Mouse (Mus musculus) neural tube, embryonic 11.5 days (tissue): ENCODE results near the gene Sgip1. TPM values are rescaled to one million over a fixed set of nuclear protein-coding genes. Genes with fewer than 3 reads are reported as not detected.

Experiments
- ATAC-seq: fragments of 200-750 bp; cut with Nextera tagmentation; 2 replicates; pipeline ENCODE4 v1.8.0; 2017; ENCODE audit warnings: moderate number of reproducible peaks, mild to moderate bottlenecking, moderate TSS enrichment, moderate library complexity; ENCODE audit not compliant: insufficient read depth, low FRiP score, low TSS enrichment
- DNase-seq: peaks from one replicate; pipeline ENCODE4 v3.0.0-alpha.2; 2015; ENCODE audit warnings: low spot score
- H3K27ac ChIP-seq: fragments of 300-500 bp; sonication (generic); 2 replicates; pipeline ENCODE4 v1.5.1; 2014; ENCODE audit warnings: low read depth, mild to moderate bottlenecking, low read length
- H3K27me3 ChIP-seq: fragments of 300-500 bp; sonication (generic); 2 replicates; pipeline ENCODE4 v1.6.1; 2014; ENCODE audit warnings: mild to moderate bottlenecking, low read length, mixed read lengths; ENCODE audit not compliant: control insufficient read depth, insufficient read depth
- H3K36me3 ChIP-seq: fragments of 300-500 bp; sonication (generic); 2 replicates; pipeline ENCODE4 v1.6.1; 2014; ENCODE audit warnings: mild to moderate bottlenecking, low read length, moderate library complexity, mixed read lengths; ENCODE audit not compliant: control insufficient read depth, insufficient read depth
- H3K4me1 ChIP-seq: fragments of 300-500 bp; sonication (generic); 2 replicates; pipeline ENCODE4 v1.6.1; 2014; ENCODE audit warnings: low read length, mixed read lengths; ENCODE audit not compliant: control insufficient read depth, insufficient read depth
- H3K4me2 ChIP-seq: fragments of 300-500 bp; sonication (generic); 2 replicates; pipeline ENCODE4 v1.6.1; 2014; ENCODE audit warnings: low read depth, mild to moderate bottlenecking, moderate library complexity
- H3K4me3 ChIP-seq: fragments of 300-500 bp; sonication (generic); 2 replicates; pipeline ENCODE4 v1.5.1; 2014; ENCODE audit warnings: low read depth, low read length
- H3K9ac ChIP-seq: fragments of 300-500 bp; sonication (generic); 2 replicates; pipeline ENCODE4 v1.6.1; 2014; ENCODE audit warnings: mild to moderate bottlenecking, low read length
- H3K9me3 ChIP-seq: fragments of 300-500 bp; sonication (generic); 2 replicates; pipeline ENCODE4 v1.6.1; 2016; ENCODE audit warnings: low read length; ENCODE audit not compliant: control insufficient read depth
- WGBS: fragments of 180-500 bp; shearing (Covaris S2); extraction: QIAGEN DNeasy Blood & Tissue Kit; methylation state at CpG from one replicate; pipeline ENCODE4 v1.1.7; 2014; 5-methylcytosine and 5-hydroxymethylcytosine counted together
- polyA plus RNA-seq: library from polyadenylated mRNA; unstranded; fragments of >200 nt; fragmentation: Nextera tagmentation; extraction: Ambion mirVana; gene quantifications from 2 replicates; pipeline ENCODE4 v1.2.1, GENCODE M21; 2014

Gene Sgip1
- polyA plus RNA-seq, 1 experiment from 2014 or later, result 20.0 TPM

GRCm38 (mm10) chr4:102840956-102841729, 100.0 kb downstream of the Sgip1 start:
- H3K27ac ChIP-seq, result no peak overlapping the region
- WGBS, result 87% methylated on average over 11 of the region's 11 CpGs
- no peak for ATAC-seq
- no peak overlapping the region for H3K4me3 ChIP-seq
- DNase-seq, result no peak
- H3K27me3 ChIP-seq, result no peaks in the 10 kb centered on the region
- H3K4me2 ChIP-seq, result no peak overlapping the region
- no peaks in the 10 kb centered on the region for H3K4me1 ChIP-seq
- H3K36me3 ChIP-seq, result no peaks in the 10 kb centered on the region
- no peak overlapping the region for H3K9ac ChIP-seq
- H3K9me3 ChIP-seq, result no peaks in the 10 kb centered on the region

- Histone ChIP-seq H3K27ac (no peak overlapping the region), H3K9ac (no peak overlapping the region), H3K4me2 (no peak overlapping the region), H3K9me3 (no peaks in the 10 kb centered on the region), H3K4me3 (no peak overlapping the region), H3K4me1 (no peaks in the 10 kb centered on the region), H3K36me3 (no peaks in the 10 kb centered on the region), H3K27me3 (no peaks in the 10 kb centered on the region)
- ATAC-seq (no peak), DNase-seq (no peak)
- WGBS, result 92% methylated on average over 6 of the region's 6 CpGs
Measured at GRCm38 (mm10) chr4:102850498-102850897, 109.4 kb downstream of the Sgip1 start.

- no peak for DNase-seq
- Histone ChIP-seq H3K9ac (no peak overlapping the region), H3K9me3 (no peaks in the 10 kb centered on the region), H3K36me3 (no peaks in the 10 kb centered on the region), H3K4me2 (no peak overlapping the region), H3K27me3 (no peaks in the 10 kb centered on the region), H3K4me3 (no peak overlapping the region), H3K4me1 (no peaks in the 10 kb centered on the region), H3K27ac (no peak overlapping the region)
- 67% methylated on average over 1 of the region's 1 CpGs for WGBS
- ATAC-seq, result no peak
Measured at GRCm38 (mm10) chr4:102851161-102851560, 110.1 kb downstream of the Sgip1 start.

- no peak overlapping the region for H3K27ac ChIP-seq
- H3K4me3 ChIP-seq, result no peak overlapping the region
- ATAC-seq, result no peak
- 81% methylated on average over 3 of the region's 3 CpGs for WGBS
- no peak overlapping the region for H3K9ac ChIP-seq
- no peak overlapping the region for H3K4me2 ChIP-seq
- H3K4me1 ChIP-seq, result no peaks in the 10 kb centered on the region
- no peaks in the 10 kb centered on the region for H3K36me3 ChIP-seq
- no peaks in the 10 kb centered on the region for H3K9me3 ChIP-seq
- DNase-seq, result no peak
- no peaks in the 10 kb centered on the region for H3K27me3 ChIP-seq
Measured at GRCm38 (mm10) chr4:102852290-102852689, 111.2 kb downstream of the Sgip1 start.

GRCm38 (mm10) chr4:102852808-102853207, 111.7 kb downstream of the Sgip1 start:
- ATAC-seq, result no peak
- H3K9ac ChIP-seq, result no peak overlapping the region
- H3K4me2 ChIP-seq, result no peak overlapping the region
- no peaks in the 10 kb centered on the region for H3K27me3 ChIP-seq
- H3K9me3 ChIP-seq, result no peaks in the 10 kb centered on the region
- whole genome bisulfite sequencing, result 77% methylated on average over 5 of the region's 5 CpGs
- H3K27ac ChIP-seq, result no peak overlapping the region
- no peak overlapping the region for H3K4me3 ChIP-seq
- DNase-seq, result no peak
- no peaks in the 10 kb centered on the region for H3K36me3 ChIP-seq
- no peaks in the 10 kb centered on the region for H3K4me1 ChIP-seq

- Histone ChIP-seq H3K4me3 (no peak overlapping the region), H3K27ac (no peak overlapping the region), H3K4me2 (no peak overlapping the region), H3K27me3 (no peaks in the 10 kb centered on the region), H3K9me3 (no peaks in the 10 kb centered on the region), H3K4me1 (no peaks in the 10 kb centered on the region), H3K9ac (no peak overlapping the region), H3K36me3 (no peaks in the 10 kb centered on the region)
- 68% methylated on average over 9 of the region's 9 CpGs for WGBS
- ATAC-seq (no peak), DNase-seq (no peak)
Measured at GRCm38 (mm10) chr4:102853330-102854022, 112.4 kb downstream of the Sgip1 start.

- no peaks in the 10 kb centered on the region for H3K36me3 ChIP-seq
- ATAC-seq (peak; percentile 72), DNase-seq (no peak)
- H3K4me2 ChIP-seq, result no peak overlapping the region
- H3K9me3 ChIP-seq, result no peaks in the 10 kb centered on the region
- H3K9ac ChIP-seq, result no peak overlapping the region
- WGBS, result 70% methylated on average over 10 of the region's 10 CpGs
- no peaks in the 10 kb centered on the region for H3K4me1 ChIP-seq
- H3K27me3 ChIP-seq, result no peaks in the 10 kb centered on the region
- no peak overlapping the region for H3K27ac ChIP-seq
- no peak overlapping the region for H3K4me3 ChIP-seq
Measured at GRCm38 (mm10) chr4:102854928-102855892, 114.1 kb downstream of the Sgip1 start.

- Histone ChIP-seq H3K4me2 (no peak overlapping the region), H3K27ac (no peak overlapping the region), H3K9me3 (no peaks in the 10 kb centered on the region), H3K36me3 (no peaks in the 10 kb centered on the region), H3K27me3 (no peaks in the 10 kb centered on the region), H3K4me3 (no peak overlapping the region), H3K4me1 (no peaks in the 10 kb centered on the region), H3K9ac (no peak overlapping the region)
- WGBS, result 69% methylated on average over 7 of the region's 7 CpGs
- ATAC-seq (no peak), DNase-seq (no peak)
Measured at GRCm38 (mm10) chr4:102856086-102856485, 115.0 kb downstream of the Sgip1 start.
